Mouse (Mus musculus): ENCODE data around the gene Cyp4x1. TPM values are rescaled to one million over a fixed set of nuclear protein-coding genes. Genes with fewer than 3 reads are reported as not detected.
A peak's percentile ranks its signal among the peaks of the same experiment; 100 is the strongest.

Gene Cyp4x1
- total RNA-seq, 2 experiments from 2014 or later = 12.6 TPM

DNA sequence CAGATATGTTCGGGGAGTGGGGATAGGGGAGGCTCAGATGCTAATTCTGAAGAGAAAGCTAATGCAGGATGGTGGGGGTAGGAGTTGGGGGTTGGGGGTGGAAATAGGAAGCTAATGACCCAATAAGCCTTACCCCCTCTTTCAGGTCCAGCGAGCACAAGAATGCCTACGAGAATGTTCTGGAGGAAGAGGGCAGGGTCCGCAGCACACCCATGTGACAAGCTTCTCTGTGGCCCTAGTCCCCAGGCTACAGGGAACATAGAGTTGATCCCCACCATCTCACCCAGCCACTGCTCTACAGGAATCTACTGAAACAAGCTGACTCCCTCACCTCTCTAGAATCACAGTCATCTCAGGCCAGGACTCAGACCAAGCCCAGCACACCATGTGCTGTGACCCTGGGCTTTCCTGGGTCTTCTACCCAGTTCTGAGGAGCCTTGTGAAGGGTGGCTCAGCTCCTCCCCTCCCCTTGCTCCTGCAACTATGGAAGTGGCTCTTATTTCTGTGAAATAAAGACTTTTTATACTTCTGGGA lies 40.7 kb downstream of the Cyp4x1 start:
- no peak for DNase-seq (ENCODE audit: low spot score in 2 of 2)
- intact Hi-C loops (cut with DNase I) = no loop called here

DNA sequence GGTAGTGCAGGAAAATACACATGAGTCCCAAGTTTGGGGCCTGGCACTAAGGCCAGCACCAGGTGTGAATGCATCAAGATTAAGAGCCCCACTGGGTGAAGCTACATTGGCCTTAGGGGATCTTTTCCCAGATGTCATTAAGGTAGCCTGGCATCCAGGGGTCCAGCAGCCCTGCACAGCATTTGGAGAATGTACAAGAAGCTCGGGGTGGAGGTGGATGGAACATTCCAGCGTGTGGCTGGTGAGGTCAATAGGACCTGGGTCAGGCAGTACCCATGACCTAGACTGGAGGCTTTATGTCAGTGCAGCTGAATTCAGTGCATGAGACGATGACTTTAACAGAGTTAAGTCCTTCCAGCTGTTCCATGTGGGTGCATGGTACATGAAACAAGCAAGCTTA lies 42.3 kb downstream of the Cyp4x1 start:
- intact Hi-C loops (cut with DNase I) = no loop called here

DNA sequence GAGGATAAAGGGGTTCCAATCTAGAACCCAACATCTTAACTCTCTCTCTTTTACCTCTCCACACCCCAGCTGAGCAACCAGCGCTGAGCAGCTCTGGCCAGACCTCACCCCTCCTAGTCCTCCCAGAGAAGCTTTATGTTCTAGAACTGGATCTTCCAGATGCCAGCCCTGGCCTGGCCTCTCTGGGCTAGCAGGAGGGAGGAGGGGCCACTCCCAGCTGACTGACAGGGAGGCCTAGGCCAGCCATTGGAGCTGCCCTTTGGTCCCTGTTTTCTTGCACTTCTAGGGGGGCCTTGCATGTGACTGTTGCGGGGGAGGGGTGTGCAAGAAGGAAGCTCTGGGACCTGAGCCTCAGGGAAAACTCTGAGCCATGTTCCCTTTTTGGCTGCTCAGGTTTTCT lies 43.5 kb downstream of the Cyp4x1 start:
- no peak for DNase-seq (ENCODE audit: low spot score in 2 of 2)
- intact Hi-C loops (cut with DNase I) = no loop called here

More for the DNA sequence above, 42.3 kb downstream of the Cyp4x1 start:
- no peak for DNase-seq (ENCODE audit: low spot score in 2 of 2)

DNA sequence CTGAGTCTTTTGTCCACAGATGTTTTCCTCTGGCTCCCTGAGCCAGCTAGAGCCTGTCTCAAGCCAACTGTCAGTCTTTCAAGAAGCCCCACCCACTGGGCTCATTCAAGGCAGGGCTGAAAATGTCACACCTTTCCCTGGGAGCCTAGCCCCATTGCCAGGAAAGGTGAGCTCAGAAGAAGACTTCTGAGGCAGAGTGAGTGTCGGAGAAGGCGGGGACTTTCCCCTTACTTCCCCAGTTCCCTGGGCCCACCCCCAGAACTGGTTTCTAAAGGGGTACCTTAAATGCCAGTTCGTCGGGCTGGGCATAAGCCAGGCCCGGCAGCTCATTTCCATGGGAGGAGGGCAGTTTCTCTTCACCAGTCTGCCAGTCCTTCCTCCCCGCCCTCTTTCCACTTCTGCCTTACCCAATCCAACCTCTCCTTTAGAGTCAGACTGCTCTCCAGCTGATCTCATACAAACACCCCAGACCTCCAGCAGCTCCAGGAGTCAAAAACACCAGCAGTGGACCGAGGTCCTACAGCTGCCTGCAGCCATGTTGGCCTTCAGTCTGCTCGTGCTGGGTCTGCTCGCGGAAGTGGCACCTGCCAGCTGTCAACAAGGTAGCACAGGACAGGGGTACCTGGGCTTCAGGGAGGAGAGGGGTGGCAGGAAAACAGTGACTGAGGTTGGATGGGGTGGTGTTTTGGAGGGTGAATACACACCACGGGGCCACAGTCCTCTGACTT lies 45.3 kb downstream of the Cyp4x1 start, which contains the start of gene Pdzk1ip1:
Pdzk1ip1 (plus strand) TSS at position 98 of the 728 bp plus-strand sequence.
- intact Hi-C loops (cut with DNase I) = loop anchor here (5.0 to 10.0 kb wide), 2 partner anchors 41 to 94 kb away; no protein-coding TSS in a partner anchor
- DNase-seq (ENCODE audit: low spot score in 2 of 2) = no peak

DNA sequence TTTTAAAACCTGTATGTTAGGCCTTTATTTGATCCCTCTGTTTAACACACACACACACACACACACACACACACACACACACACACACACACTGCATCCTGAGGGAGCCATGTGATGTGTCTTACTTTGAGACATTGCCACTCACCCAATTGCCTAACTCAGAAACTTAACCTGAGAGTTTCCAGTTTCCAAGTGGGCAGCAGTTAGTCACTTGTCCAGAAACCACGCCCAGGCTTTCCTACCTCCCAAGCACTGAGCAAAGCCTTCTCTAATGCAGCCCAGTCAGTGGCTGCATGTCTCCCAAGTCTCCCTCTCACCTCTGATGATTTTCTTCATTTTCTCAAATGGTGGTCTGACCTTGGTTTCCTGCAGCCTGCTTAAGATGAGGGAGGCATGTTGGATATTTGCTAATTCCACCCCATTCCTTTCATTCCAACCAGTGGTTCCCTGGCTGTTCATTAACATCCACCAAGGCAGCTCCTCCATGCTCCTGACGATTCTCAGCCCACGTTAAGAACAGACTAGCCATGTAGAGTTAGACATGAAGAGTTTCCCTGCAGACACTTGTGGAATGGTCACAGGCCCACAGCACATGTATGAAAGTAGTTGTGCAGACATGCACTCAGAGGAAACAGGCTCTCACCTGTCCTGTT lies 47.2 kb downstream of the Cyp4x1 start:
- no peak for DNase-seq (ENCODE audit: low spot score in 2 of 2)
- intact Hi-C loops (cut with DNase I) = loop anchor here (5.0 to 10.0 kb wide), 2 partner anchors 40 to 92 kb away; no protein-coding TSS in a partner anchor

DNA sequence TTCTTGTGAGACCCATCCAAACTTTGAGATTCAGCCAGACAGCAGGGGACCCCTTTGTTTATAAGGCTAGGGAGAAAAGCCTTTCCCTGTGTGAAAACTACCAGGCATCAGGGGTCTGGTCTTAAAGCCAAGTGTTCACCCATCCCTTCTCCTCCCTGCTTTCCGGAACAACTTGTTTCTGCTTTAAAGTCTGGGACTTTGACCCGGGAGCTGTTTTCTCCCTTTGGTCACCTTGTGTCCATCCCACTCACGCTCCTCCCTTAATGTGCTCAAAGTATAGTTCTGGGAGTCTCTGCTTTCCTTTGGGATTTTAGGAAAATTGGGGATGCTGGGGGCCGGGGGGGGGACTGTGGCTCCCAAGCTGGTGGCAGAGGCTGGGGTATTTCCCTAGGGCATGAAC lies 47.8 kb downstream of the Cyp4x1 start:
- no peak for DNase-seq (ENCODE audit: low spot score in 2 of 2)
- intact Hi-C loops (cut with DNase I) = loop anchor here (5.0 to 10.0 kb wide), 2 partner anchors 39 to 91 kb away; no protein-coding TSS in a partner anchor

DNA sequence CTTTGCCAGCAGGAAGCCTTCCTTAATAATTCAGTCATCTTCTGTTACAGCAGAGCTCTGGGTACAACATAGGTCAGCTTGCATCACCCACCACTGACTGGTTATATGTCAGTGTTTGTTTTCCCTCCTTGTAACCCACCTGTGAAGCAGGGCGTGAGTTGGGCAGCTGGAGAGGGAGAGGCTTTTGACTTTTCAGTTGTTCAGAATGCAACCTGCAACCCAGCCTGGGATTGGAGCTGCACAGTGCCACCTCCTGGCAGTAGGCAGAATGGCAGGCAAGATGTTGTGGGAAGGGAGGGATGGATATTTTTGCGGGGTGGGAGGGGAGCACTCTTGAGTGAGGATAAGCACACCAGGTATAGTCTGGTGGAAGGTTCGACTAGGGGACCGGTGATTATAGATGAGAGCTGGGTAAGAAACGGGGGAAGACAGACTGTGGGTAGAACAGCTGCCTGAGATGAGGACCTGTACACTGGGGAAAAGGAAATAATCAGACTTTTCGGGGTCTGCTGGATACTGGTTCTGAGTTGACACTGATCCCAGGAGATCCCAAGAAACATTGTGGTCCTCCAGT lies 48.5 kb downstream of the Cyp4x1 start:
- peak; percentile 37 to 38 for DNase-seq (ENCODE audit: low spot score in 2 of 2)
- intact Hi-C loops (cut with DNase I) = loop anchor here (5.0 to 10.0 kb wide), 2 partner anchors 38 to 91 kb away; no protein-coding TSS in a partner anchor

DNA sequence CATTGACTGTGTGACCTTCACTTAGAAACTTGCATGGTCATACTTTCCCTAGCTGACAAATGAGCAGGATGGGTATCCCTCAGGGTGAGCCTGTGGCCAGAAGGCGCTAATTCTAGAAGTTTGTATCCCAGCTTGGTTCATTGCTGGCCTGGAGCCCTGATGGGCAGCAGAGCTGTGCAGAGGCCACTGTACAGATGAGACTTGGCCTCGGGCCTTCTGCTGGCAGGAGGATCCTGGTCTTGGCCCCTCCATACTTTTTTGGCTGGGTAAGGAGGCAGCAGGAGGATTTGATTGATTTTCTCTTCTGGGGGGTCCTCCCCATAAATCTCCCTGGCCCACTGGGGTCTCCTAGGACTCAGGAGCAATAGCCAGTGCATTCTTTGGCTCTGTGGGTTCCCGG lies 51.0 kb downstream of the Cyp4x1 start:
- intact Hi-C loops (cut with DNase I) = loop anchor here (10.0 kb wide), 1 partner anchor 88 kb away; no protein-coding TSS in a partner anchor
- no peak for DNase-seq (ENCODE audit: low spot score in 2 of 2)

DNA sequence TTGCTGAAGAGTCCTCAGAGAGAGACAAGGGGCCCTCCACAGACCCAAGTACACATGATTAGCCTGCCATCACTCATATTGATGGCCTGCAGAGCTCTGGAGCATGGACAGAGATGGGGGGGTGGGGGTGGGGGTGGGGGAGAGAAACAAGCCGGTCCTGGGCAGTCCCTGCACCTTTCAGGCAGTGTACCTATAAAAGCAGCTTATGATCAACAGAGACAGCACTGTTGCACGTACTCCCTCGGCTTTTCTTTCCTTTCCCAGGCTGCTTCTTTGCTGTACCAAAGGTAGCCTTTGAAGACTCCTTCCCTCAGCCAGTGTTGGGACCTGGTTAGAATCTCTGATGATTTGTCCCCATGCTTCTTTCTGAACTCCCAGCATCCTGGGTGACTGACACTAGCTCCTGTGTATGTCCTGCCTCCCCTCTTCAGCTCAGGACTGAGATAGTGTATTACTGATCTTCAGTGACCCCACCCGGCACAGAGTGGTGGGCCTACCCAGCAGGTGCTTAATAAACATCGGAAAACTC lies 54.2 kb downstream of the Cyp4x1 start:
- no peak for DNase-seq (ENCODE audit: low spot score in 2 of 2)
- intact Hi-C loops (cut with DNase I) = loop anchor here (10.0 kb wide), 1 partner anchor 85 kb away; no protein-coding TSS in a partner anchor

DNA sequence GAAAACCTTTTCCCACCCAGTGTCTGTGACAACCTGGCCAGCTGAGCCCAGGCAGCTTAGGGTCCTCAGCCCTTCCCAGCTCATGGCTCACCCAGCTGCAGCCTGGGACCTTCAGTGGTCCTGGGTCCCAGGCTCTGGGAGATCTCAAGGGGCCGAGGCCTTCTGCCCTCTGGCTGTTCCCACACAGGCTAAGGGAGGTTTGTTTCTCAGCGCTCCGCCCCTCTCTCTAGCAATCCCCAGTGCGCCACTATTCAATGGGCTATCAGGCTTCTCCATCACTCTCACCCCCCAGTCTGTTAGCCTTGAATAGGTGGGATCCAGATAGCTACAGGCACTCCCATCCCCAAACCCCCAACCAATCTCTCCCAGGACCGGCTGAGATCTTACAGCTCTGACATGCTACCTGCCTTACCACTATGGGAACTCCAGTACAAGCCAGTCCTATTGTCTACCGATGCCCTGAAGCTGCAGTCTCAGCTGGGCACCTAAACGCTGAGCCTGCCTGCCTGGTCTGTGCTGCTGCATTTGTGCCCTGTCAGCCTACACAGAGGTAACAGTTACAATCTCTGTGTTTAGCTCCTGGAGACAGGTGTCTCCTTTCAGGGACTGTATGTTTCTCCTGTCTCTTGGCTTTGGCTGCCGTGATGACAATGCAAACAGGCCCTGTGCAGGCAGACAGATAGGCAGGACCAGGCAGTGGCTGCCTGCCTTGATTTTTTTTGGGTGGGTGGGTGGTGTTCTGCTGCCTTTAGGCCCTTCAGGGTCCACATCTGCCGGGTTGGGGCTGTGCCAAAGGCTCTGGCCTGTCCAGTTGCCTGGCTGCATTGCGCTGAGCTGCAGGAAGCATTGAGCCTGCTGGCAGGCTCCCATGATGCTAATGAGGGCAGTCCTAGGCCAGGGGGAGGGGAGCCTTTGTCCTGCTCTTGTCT lies 54.9 kb downstream of the Cyp4x1 start:
- DNase-seq (ENCODE audit: low spot score in 2 of 2) = no peak
- intact Hi-C loops (cut with DNase I) = no loop called here

DNA sequence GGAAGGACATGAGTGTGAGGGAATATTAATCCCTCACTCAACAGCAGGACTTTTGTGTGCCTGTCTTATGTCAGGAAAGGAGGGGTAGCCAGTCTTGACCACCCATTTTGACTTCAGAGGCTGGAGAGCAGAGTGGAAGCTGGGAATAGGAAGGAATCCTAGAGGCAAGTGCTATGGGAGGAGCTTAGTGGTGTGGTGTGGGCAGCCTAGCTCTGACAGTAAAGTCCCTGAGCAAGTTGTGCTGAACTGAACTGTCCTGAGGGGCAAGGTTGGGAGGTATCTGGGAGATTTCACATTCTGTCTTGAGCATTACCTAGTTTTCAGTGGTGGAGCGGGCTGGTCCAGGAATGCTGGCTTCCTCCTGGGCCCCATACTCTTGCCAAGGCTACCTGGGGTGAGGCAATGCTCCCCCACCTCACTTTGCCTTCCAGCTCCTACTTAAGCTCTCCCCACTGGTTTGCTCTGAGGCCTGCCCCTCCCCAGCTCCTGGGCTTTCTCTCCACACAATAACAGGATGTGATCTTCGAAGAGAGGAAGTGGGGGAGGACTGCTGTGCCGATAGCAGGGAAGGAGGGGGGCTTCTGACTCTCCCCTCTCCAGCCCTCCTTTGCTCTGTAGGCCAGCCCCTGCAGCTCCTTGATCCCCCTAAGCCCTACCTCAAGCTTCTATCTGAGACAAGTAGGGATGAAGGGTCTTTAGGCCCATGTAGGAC lies 58.7 kb downstream of the Cyp4x1 start:
- DNase-seq (ENCODE audit: low spot score in 2 of 2) = no peak
- intact Hi-C loops (cut with DNase I) = no loop called here

DNA sequence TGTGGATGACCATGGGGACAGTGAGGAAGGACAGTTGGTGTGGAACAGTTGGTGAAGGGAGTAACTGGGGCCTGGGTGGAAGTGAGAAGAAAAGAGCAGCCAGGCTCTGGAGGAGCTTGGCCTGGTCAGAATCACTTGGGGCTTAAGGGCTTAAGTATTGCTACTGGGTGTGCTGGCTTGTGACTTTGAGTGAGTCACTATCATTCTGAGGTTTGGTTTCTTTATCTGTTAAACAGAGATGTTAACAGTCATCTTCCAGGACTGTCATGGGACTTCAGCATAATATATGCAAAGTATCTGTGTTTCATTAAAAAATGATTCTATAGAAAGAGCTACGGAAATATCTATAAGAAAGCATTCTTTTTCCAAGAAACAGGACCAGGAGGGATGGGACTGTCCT lies 59.3 kb downstream of the Cyp4x1 start:
- no peak for DNase-seq (ENCODE audit: low spot score in 2 of 2)

DNA sequence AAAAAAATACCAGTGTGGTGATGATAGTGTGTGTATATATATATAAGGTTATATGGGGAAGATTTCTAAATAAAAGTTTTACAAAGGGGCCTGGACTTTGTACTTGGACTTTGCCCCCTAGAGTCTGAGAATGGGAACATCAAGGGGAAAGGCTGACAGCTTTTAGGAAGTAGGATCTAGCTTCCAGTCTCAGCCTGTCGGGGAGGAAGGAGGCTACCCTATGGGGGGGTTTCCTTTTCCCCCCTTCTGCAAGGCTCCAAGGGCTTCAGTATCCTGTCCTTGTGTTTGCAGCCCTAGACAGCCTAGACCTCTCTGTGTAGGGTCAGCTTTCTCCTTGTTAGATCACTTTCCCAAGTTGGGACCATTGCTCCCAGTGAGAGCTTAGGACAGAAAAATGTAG lies 62.4 kb downstream of the Cyp4x1 start:
- intact Hi-C loops (cut with DNase I) = no loop called here
- DNase-seq (ENCODE audit: low spot score in 2 of 2) = no peak

More for the DNA sequence above, 59.3 kb downstream of the Cyp4x1 start:
- intact Hi-C loops (cut with DNase I) = no loop called here

DNA sequence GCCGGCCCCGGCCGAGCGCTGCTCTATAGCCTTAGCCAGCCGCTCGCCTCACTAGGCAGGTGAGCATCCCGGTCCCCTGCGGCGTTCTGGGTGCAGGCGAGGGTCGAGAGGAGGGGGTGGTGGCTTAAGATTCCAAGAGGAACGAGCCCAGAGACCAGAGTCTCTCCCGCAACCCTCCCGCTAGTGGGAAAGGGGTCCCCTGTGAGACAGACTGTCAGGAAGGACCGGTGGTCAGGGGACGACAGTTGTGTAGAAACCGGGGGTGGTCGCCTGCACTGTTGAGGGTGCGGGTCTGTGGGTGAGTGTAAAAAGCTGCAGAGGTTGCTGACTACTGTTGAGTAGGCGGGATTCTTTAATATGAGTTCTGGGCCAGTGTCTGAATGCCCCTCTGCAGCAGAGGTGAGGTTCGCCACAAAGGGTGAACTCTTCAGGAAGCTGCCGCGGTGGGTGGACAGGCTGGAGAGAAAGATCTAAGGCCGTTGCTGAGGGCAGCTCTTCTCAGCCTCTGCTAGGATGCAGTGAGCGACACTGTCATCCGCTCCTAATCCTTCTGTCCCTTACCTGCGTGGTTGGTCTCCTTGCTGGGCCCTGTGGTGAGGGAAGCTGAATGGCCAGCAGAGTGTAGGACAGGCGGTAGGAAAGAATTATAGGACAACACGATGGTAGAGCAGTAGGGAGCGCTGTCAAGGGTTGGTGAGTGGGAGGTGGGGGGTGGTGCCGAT lies 70.4 kb downstream of the Cyp4x1 start:
- no peak for DNase-seq (ENCODE audit: low spot score in 2 of 2)
- intact Hi-C loops (cut with DNase I) = no loop called here

DNA sequence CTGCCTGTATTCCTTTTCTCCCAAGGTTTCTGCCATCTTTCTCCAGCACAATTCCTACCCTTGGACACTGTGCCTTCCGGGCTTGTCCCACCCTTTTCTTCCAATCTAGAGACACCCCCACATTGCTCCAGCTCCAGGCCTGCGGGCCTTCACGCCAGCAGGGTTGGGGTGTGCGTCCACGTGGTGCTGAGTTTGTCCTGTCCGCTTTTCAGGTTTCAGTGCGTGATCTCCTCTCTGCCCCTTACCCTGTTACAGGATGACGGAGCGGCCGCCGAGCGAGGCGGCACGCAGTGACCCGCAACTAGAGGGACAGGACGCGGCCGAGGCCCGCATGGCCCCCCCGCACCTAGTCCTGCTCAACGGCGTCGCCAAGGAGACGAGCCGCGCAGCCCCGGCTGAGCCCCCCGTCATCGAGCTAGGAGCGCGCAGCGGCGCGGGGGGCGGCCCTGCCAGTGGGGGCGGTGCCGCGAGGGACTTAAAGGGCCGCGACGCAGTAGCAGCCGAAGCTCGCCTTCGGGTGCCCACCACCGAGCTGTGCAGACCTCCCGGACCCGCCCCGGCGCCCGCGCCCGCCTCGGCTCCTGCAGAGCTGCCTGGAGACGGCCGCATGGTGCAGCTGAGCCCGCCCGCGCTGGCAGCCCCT lies 71.1 kb downstream of the Cyp4x1 start:
- DNase-seq (ENCODE audit: low spot score in 2 of 2) = no peak
- intact Hi-C loops (cut with DNase I) = no loop called here

DNA sequence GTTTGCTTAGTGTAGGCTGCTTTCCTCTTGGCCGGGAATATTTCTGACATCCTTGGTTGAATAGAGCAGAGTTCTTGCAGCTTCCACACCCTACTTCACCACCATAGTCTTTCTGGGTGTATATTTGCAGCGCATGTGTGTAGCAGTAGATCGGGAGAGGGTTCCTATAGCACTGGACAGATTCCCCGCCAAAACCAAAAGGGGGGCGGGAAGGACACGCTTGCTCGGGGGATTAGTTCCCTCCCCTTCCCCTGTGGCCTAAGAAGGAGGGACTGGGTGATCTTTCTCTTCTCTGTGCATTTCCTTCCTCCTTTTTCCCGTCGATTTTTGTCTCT lies 71.6 kb downstream of the Cyp4x1 start:
- intact Hi-C loops (cut with DNase I) = no loop called here
- no peak for DNase-seq (ENCODE audit: low spot score in 2 of 2)

DNA sequence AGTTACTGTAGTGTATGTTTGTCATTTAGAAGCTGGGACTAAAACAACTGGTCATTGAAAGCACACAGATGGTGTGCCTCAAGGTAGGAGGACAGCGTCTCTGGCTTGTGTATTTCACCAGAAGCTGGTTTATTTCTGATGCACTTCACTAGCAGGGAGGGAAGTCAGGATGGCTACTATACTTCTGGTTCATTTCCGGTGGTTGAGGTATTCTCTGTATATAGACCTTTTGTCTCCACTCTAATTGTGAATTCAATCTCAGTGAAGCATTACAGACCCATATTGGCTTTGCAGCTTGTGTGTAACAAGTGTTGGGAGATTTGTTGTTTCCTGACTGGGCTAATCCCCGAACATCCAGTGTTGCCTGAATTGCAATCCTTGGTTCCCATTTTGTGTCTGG lies 73.3 kb downstream of the Cyp4x1 start:
- no peak for DNase-seq (ENCODE audit: low spot score in 2 of 2)
- intact Hi-C loops (cut with DNase I) = no loop called here

All from left cerebral cortex, postnatal 36 days (tissue).